Mouse (Mus musculus): Measurements from ENCODE around the gene Rps6ka4. TPM values are rescaled to one million over a fixed set of nuclear protein-coding genes. Genes with fewer than 3 reads are reported as not detected.

The Rps6ka4 gene
- polyA plus RNA-seq, 1 experiment: not detected

GRCm38 (mm10) chr19:6854658-6855057 is 14.2 kb upstream of the Rps6ka4 start:
- Histone ChIP-seq H3K4me3 (ENCODE audit: insufficient read depth, low read depth, low read length) (no peak overlapping the region), H3K4me1 (ENCODE audit: control insufficient read depth, insufficient read depth, low read length) (peaks cover 15% of the 10 kb centered on the region), H3K27ac (ENCODE audit: insufficient read depth, low read depth, low read length) (no peak overlapping the region)
- no peak for TF ChIP-seq CTCF (IDR thresholded peaks at IDR 0.05; ENCODE audit: insufficient read depth, low read depth, low read length)
- no peak for TF ChIP-seq POLR2A (IDR thresholded peaks at IDR 0.05; ENCODE audit: insufficient read depth, low read depth, low read length)
- 94% methylated on average over 12 of the region's 12 CpGs for WGBS

GRCm38 (mm10) chr19:6853903-6854302 is 13.5 kb upstream of the Rps6ka4 start:
- TF ChIP-seq CTCF (IDR thresholded peaks at IDR 0.05; ENCODE audit: insufficient read depth, low read depth, low read length) (no peak), POLR2A (IDR thresholded peaks at IDR 0.05; ENCODE audit: insufficient read depth, low read depth, low read length) (no peak)
- peaks cover 15% of the 10 kb centered on the region for H3K4me1 ChIP-seq (ENCODE audit: control insufficient read depth, insufficient read depth, low read length)
- no peak overlapping the region for H3K4me3 ChIP-seq (ENCODE audit: insufficient read depth, low read depth, low read length)
- WGBS: 68% methylated on average over 8 of the region's 8 CpGs
- no peak overlapping the region for H3K27ac ChIP-seq (ENCODE audit: insufficient read depth, low read depth, low read length)

GRCm38 (mm10) chr19:6852393-6853305 is 12.2 kb upstream of the Rps6ka4 start:
- TF ChIP-seq CTCF (IDR thresholded peaks at IDR 0.05; ENCODE audit: insufficient read depth, low read depth, low read length): no peak
- TF ChIP-seq POLR2A (IDR thresholded peaks at IDR 0.05; ENCODE audit: insufficient read depth, low read depth, low read length): no peak
- no peak overlapping the region for H3K4me3 ChIP-seq (ENCODE audit: insufficient read depth, low read depth, low read length)

GRCm38 (mm10) chr19:6851497-6851896 is 11.1 kb upstream of the Rps6ka4 start:
- no peak overlapping the region for H3K27ac ChIP-seq (ENCODE audit: insufficient read depth, low read depth, low read length)
- peaks cover 24% of the 10 kb centered on the region for H3K4me1 ChIP-seq (ENCODE audit: control insufficient read depth, insufficient read depth, low read length)
- H3K4me3 ChIP-seq (ENCODE audit: insufficient read depth, low read depth, low read length): no peak overlapping the region
- TF ChIP-seq POLR2A (IDR thresholded peaks at IDR 0.05; ENCODE audit: insufficient read depth, low read depth, low read length): no peak
- TF ChIP-seq CTCF (IDR thresholded peaks at IDR 0.05; ENCODE audit: insufficient read depth, low read depth, low read length): no peak
- WGBS: 92% methylated on average over 3 of the region's 3 CpGs

More at GRCm38 (mm10) chr19:6852393-6853305, 12.2 kb upstream of the Rps6ka4 start:
- WGBS: 90% methylated on average over 21 of the region's 21 CpGs
- Histone ChIP-seq H3K4me1 (ENCODE audit: control insufficient read depth, insufficient read depth, low read length) (peaks cover 24% of the 10 kb centered on the region), H3K27ac (ENCODE audit: insufficient read depth, low read depth, low read length) (no peak overlapping the region)

- TF ChIP-seq CTCF (IDR thresholded peaks at IDR 0.05; ENCODE audit: insufficient read depth, low read depth, low read length) (no peak), POLR2A (IDR thresholded peaks at IDR 0.05; ENCODE audit: insufficient read depth, low read depth, low read length) (no peak)
- H3K27ac ChIP-seq (ENCODE audit: insufficient read depth, low read depth, low read length): no peak overlapping the region
- H3K4me3 ChIP-seq (ENCODE audit: insufficient read depth, low read depth, low read length): no peak overlapping the region
- peaks cover 11% of the 10 kb centered on the region for H3K4me1 ChIP-seq (ENCODE audit: control insufficient read depth, insufficient read depth, low read length)
- 84% methylated on average over 23 of the region's 23 CpGs for WGBS
These were observed 9.2 kb upstream of the Rps6ka4 start for GRCm38 (mm10) chr19:6849506-6850068.

- Histone ChIP-seq H3K4me1 (ENCODE audit: control insufficient read depth, insufficient read depth, low read length) (peaks cover 9% of the 10 kb centered on the region), H3K27ac (ENCODE audit: insufficient read depth, low read depth, low read length) (no peak overlapping the region), H3K4me3 (ENCODE audit: insufficient read depth, low read depth, low read length) (no peak overlapping the region)
- TF ChIP-seq POLR2A (IDR thresholded peaks at IDR 0.05; ENCODE audit: insufficient read depth, low read depth, low read length) (no peak), CTCF (IDR thresholded peaks at IDR 0.05; ENCODE audit: insufficient read depth, low read depth, low read length) (no peak)
- 10% methylated on average over 31 of the region's 31 CpGs for WGBS
These were observed 7.5 kb upstream of the Rps6ka4 start for GRCm38 (mm10) chr19:6847841-6848517.

GRCm38 (mm10) chr19:6846050-6846449 is 5.6 kb upstream of the Rps6ka4 start:
- TF ChIP-seq CTCF (IDR thresholded peaks at IDR 0.05; ENCODE audit: insufficient read depth, low read depth, low read length): no peak
- TF ChIP-seq POLR2A (IDR thresholded peaks at IDR 0.05; ENCODE audit: insufficient read depth, low read depth, low read length): no peak
- Histone ChIP-seq H3K4me3 (ENCODE audit: insufficient read depth, low read depth, low read length) (no peak overlapping the region), H3K27ac (ENCODE audit: insufficient read depth, low read depth, low read length) (no peak overlapping the region), H3K4me1 (ENCODE audit: control insufficient read depth, insufficient read depth, low read length) (peaks cover 12% of the 10 kb centered on the region)
- 85% methylated on average over 4 of the region's 4 CpGs for WGBS

GRCm38 (mm10) chr19:6842353-6842752 is 1.9 kb upstream of the Rps6ka4 start:
- no peak overlapping the region for H3K4me3 ChIP-seq (ENCODE audit: insufficient read depth, low read depth, low read length)
- peaks cover 18% of the 10 kb centered on the region for H3K4me1 ChIP-seq (ENCODE audit: control insufficient read depth, insufficient read depth, low read length)
- H3K27ac ChIP-seq (ENCODE audit: insufficient read depth, low read depth, low read length): no peak overlapping the region
- WGBS: 88% methylated on average over 1 of the region's 1 CpGs
- no peak for TF ChIP-seq CTCF (IDR thresholded peaks at IDR 0.05; ENCODE audit: insufficient read depth, low read depth, low read length)
- TF ChIP-seq POLR2A (IDR thresholded peaks at IDR 0.05; ENCODE audit: insufficient read depth, low read depth, low read length): no peak

- no peak overlapping the region for H3K4me3 ChIP-seq (ENCODE audit: insufficient read depth, low read depth, low read length)
- no peak overlapping the region for H3K27ac ChIP-seq (ENCODE audit: insufficient read depth, low read depth, low read length)
- peaks cover 18% of the 10 kb centered on the region for H3K4me1 ChIP-seq (ENCODE audit: control insufficient read depth, insufficient read depth, low read length)
- 19% methylated on average over 3 of the region's 3 CpGs for WGBS
- TF ChIP-seq CTCF (IDR thresholded peaks at IDR 0.05; ENCODE audit: insufficient read depth, low read depth, low read length) (no peak), POLR2A (IDR thresholded peaks at IDR 0.05; ENCODE audit: insufficient read depth, low read depth, low read length) (no peak)
These were observed 809 bp upstream of the Rps6ka4 start for GRCm38 (mm10) chr19:6841292-6841597.

Data from olfactory bulb, adult 2 months (tissue).